Mouse (Mus musculus): ENCODE results near the gene Mgat3. TPM values are rescaled to one million over a fixed set of nuclear protein-coding genes. Genes with fewer than 3 reads are reported as not detected.
A peak's percentile ranks its signal among the peaks of the same experiment; 100 is the strongest.

Mgat3 gene
- total and polyA plus RNA-seq, 3 experiments, result 2.3 to 4.9 (median 3.5) TPM

DNA sequence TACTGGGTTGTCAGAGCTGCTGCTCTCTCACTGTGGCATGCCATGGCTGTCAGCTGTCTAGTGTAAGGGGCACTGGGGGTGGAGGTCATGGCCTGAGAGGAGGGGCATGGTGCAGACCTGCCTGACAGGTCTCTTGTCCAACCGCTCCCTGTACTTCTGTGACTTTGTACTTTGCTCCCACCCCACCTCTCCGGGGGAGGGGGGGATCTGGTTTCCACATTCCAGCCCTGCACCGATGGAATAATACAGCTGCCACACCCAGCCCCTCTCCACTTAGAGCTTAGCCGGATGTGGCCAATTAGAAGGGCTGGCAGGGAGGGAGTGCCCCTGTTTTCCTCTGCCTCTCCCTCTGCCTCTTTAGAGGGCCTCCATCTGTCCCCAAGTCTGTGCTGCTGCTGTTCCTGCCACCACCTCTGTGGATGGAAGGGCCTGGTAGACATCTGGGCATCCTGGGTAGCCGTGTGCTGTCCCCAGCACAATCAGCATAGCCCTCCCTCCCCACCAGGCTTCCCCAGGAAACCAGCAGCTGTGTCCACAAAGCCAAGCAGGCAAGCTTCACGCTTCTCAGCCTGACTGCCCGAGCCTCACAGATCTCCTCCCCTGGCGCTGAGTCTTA, 14.1 kb upstream of the Mgat3 start:
- Histone ChIP-seq H3K9ac (ENCODE audit: low read depth, low read length) (no peak overlapping the region), H3K36me3 (ENCODE audit: control insufficient read depth, insufficient read depth, low read length) (no peaks in the 10 kb centered on the region; the same call in 1 of the 2 replicates)

DNA sequence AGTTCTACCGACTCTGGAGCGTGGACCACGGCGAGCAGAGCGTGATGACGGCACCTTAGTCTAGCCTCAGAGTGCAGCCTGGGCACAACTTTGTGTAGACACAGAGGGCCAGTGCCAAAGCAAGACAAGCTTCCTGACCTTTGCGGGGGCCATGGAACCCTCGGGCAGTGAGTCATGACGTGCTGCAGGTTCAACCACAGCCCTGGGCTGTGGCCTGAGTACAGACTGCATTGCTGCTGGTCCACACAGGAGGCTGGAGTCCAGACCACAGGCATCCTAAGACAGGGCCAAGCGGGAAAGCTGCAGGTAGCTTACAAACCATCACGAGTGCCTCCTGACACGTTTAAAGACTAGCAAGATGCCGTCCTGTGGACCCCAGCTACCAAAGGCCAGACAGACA, 13.3 kb upstream of the Mgat3 start:
- no peak overlapping the region for H3K9ac ChIP-seq (ENCODE audit: low read depth, low read length)
- no peaks in the 10 kb centered on the region for H3K79me2 ChIP-seq (replicated peaks; ENCODE audit: control insufficient read depth, insufficient read depth, low read length)
- no peak overlapping the region for H3K27ac ChIP-seq
- 86% methylated on average over 13 of the region's 13 CpGs for WGBS
- TF ChIP-seq POLR2A (IDR thresholded peaks at IDR 0.05; ENCODE audit: insufficient read depth, low read depth, low read length), result no peak
- TF ChIP-seq CTCF (IDR thresholded peaks at IDR 0.05), result no peak
- TF ChIP-seq EP300 (IDR thresholded peaks at IDR 0.05; ENCODE audit: insufficient read depth, low read depth, low read length), result no peak
- 0 out of 2 replicates have a peak, but pooled peaks cover 2% of the 10 kb centered on the region for H3K4me1 ChIP-seq (ENCODE audit: control insufficient read depth, insufficient read depth, low read length)
- DNase-seq, result no peak
- intact Hi-C loops (cut with DNase I), result no loop called here
- no peak overlapping the region for H3K4me3 ChIP-seq
- H3K36me3 ChIP-seq (ENCODE audit: control insufficient read depth, insufficient read depth, low read length), result no peaks in the 10 kb centered on the region; the same call in 1 of the 2 replicates
- no peaks in the 10 kb centered on the region for H3K27me3 ChIP-seq (ENCODE audit: control insufficient read depth, insufficient read depth, low read length)

More for the DNA sequence above, 14.1 kb upstream of the Mgat3 start:
- Histone ChIP-seq H3K27ac (peak overlapping the region; percentile 36), H3K79me2 (replicated peaks; ENCODE audit: control insufficient read depth, insufficient read depth, low read length) (no peaks in the 10 kb centered on the region), H3K4me3 (no peak overlapping the region), H3K4me1 (ENCODE audit: control insufficient read depth, insufficient read depth, low read length) (0 out of 2 replicates have a peak, but pooled peaks cover 2% of the 10 kb centered on the region), H3K27me3 (ENCODE audit: control insufficient read depth, insufficient read depth, low read length) (no peaks in the 10 kb centered on the region)
- WGBS, result 29% methylated on average over 8 of the region's 8 CpGs
- TF ChIP-seq CTCF (IDR thresholded peaks at IDR 0.05) (no peak), EP300 (IDR thresholded peaks at IDR 0.05; ENCODE audit: insufficient read depth, low read depth, low read length) (no peak), POLR2A (IDR thresholded peaks at IDR 0.05; ENCODE audit: insufficient read depth, low read depth, low read length) (no peak)
- intact Hi-C loops (cut with DNase I), result no loop called here
- no peak for DNase-seq

DNA sequence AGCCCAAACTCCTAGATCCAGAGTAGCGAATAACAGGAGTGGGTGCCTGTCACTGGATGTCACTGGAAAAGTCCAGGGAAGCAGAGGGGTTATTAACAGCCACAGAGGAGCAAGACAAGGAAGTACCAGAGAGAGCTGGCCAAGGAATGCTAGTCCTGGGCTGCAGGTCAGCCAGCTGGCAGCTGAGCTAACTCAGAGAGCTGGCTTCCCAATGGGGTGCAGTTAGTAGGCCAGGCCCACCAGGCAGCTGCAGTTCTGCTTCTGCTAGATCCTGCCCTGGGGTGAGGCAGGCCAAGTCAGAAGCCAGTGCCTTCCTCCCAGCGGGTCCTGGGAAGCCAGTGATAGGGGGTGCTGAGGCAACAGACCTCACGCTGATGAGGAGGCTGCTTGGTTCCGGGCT, 12.8 kb upstream of the Mgat3 start:
- peak; percentile 45 to 67 for DNase-seq
- no peaks in the 10 kb centered on the region for H3K79me2 ChIP-seq (replicated peaks; ENCODE audit: control insufficient read depth, insufficient read depth, low read length)
- TF ChIP-seq EP300 (IDR thresholded peaks at IDR 0.05; ENCODE audit: insufficient read depth, low read depth, low read length) (no peak), CTCF (IDR thresholded peaks at IDR 0.05) (no peak), POLR2A (IDR thresholded peaks at IDR 0.05; ENCODE audit: insufficient read depth, low read depth, low read length) (no peak)
- H3K27me3 ChIP-seq (ENCODE audit: control insufficient read depth, insufficient read depth, low read length), result no peaks in the 10 kb centered on the region
- H3K4me3 ChIP-seq, result no peak overlapping the region
- H3K9ac ChIP-seq (ENCODE audit: low read depth, low read length), result no peak overlapping the region
- intact Hi-C loops (cut with DNase I), result no loop called here
- H3K27ac ChIP-seq, result no peak overlapping the region; the same call in 1 of the 2 replicates
- 71% methylated on average over 4 of the region's 4 CpGs for WGBS
- H3K36me3 ChIP-seq (ENCODE audit: control insufficient read depth, insufficient read depth, low read length), result no peaks in the 10 kb centered on the region; the same call in 1 of the 2 replicates
- 0 out of 2 replicates have a peak, but pooled peaks cover 2% of the 10 kb centered on the region for H3K4me1 ChIP-seq (ENCODE audit: control insufficient read depth, insufficient read depth, low read length)

DNA sequence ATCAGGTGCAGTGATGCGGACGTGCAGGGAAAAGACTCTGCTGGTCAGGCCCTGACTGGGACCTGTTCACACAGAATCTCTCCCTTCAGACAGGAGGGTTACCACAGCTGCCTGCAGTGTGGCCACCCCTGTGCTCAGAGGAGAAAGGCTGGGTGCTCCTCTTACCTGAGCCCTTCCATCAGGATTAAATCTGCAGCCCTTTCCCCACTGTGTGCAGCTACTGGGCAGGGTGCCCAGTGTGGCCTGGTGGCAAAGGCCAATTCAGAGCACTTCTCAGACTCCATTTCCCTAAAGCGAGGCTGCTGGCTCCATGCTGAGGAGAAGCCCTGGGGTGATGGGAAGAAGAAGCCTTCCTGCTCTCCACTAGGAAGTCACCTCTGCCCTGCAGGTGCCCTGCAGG, 12.3 kb upstream of the Mgat3 start:
- no peak overlapping the region for H3K4me3 ChIP-seq
- no peak overlapping the region; the same call in 1 of the 2 replicates for H3K27ac ChIP-seq
- H3K4me1 ChIP-seq (ENCODE audit: control insufficient read depth, insufficient read depth, low read length), result 0 out of 2 replicates have a peak, but pooled peaks cover 2% of the 10 kb centered on the region
- WGBS, result 92% methylated on average over 3 of the region's 3 CpGs
- H3K79me2 ChIP-seq (replicated peaks; ENCODE audit: control insufficient read depth, insufficient read depth, low read length), result no peaks in the 10 kb centered on the region
- H3K36me3 ChIP-seq (ENCODE audit: control insufficient read depth, insufficient read depth, low read length), result no peaks in the 10 kb centered on the region; the same call in 1 of the 2 replicates
- intact Hi-C loops (cut with DNase I), result no loop called here
- H3K9ac ChIP-seq (ENCODE audit: low read depth, low read length), result no peak overlapping the region
- DNase-seq, result no peak
- TF ChIP-seq CTCF (IDR thresholded peaks at IDR 0.05) (no peak), EP300 (IDR thresholded peaks at IDR 0.05; ENCODE audit: insufficient read depth, low read depth, low read length) (no peak), POLR2A (IDR thresholded peaks at IDR 0.05; ENCODE audit: insufficient read depth, low read depth, low read length) (no peak)
- no peaks in the 10 kb centered on the region for H3K27me3 ChIP-seq (ENCODE audit: control insufficient read depth, insufficient read depth, low read length)

DNA sequence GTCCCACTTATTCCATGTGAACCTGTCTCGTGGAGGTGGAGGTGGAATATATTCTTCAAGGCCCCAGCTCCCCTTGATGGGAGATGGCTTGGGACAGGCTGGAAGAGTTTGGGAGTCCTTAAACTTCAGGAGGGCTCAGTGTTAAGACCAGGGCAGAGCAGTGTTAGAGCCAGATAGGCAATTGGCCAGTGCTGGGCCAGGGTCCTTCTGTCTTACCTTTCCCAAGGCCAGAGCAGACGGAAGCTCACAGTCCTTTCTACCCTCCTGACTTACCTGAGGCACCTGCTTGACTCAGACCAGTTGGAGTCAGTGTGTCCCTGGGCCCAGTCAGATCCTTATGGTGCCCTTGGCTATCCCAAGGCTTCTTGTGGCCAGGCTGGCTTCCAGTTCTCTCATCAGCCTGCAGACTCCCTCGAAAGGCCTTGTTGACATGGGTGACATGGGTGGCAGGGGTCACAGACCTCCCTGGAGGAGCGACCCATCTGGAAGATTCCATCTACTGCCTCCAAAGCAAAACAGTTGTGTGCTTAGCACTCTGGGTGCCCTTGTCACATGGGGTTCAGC, 11.0 kb upstream of the Mgat3 start:
- Histone ChIP-seq H3K27me3 (ENCODE audit: control insufficient read depth, insufficient read depth, low read length) (no peaks in the 10 kb centered on the region), H3K9ac (ENCODE audit: low read depth, low read length) (no peak overlapping the region), H3K4me3 (no peak overlapping the region), H3K27ac (no peak overlapping the region), H3K79me2 (replicated peaks; ENCODE audit: control insufficient read depth, insufficient read depth, low read length) (no peaks in the 10 kb centered on the region), H3K4me1 (ENCODE audit: control insufficient read depth, insufficient read depth, low read length) (0 out of 2 replicates have a peak, but pooled peaks cover 2% of the 10 kb centered on the region), H3K36me3 (ENCODE audit: control insufficient read depth, insufficient read depth, low read length) (no peaks in the 10 kb centered on the region; the same call in 1 of the 2 replicates)
- intact Hi-C loops (cut with DNase I), result no loop called here
- TF ChIP-seq CTCF (IDR thresholded peaks at IDR 0.05), result no peak
- no peak for TF ChIP-seq POLR2A (IDR thresholded peaks at IDR 0.05; ENCODE audit: insufficient read depth, low read depth, low read length)
- no peak for TF ChIP-seq EP300 (IDR thresholded peaks at IDR 0.05; ENCODE audit: insufficient read depth, low read depth, low read length)
- WGBS, result 87% methylated on average over 4 of the region's 4 CpGs
- DNase-seq, result no peak

DNA sequence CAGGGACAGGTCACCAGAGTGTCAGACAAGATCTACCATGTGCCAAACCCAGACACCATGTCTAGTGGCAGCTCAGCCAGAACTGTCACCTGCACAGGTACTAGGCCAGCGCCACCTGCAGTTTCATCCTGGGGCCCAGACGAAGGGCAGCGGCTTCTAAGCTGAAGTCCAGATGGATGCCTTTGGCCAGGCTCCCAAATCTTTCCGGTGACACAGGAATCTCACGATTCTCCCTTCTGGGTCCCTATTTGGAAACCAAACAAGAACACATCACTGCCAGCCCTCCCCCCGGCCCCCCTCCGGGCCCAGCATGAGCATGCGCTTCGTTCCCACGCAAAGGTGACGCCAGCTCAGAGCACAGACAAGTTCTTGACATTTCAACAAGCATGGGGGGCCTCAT, 10.2 kb upstream of the Mgat3 start:
- no peak overlapping the region for H3K4me3 ChIP-seq
- DNase-seq, result no peak
- no peaks in the 10 kb centered on the region for H3K27me3 ChIP-seq (ENCODE audit: control insufficient read depth, insufficient read depth, low read length)
- H3K27ac ChIP-seq, result no peak overlapping the region
- intact Hi-C loops (cut with DNase I), result no loop called here
- H3K4me1 ChIP-seq (ENCODE audit: control insufficient read depth, insufficient read depth, low read length), result 0 out of 2 replicates have a peak, but pooled peaks cover 2% of the 10 kb centered on the region
- H3K79me2 ChIP-seq (replicated peaks; ENCODE audit: control insufficient read depth, insufficient read depth, low read length), result no peaks in the 10 kb centered on the region
- TF ChIP-seq POLR2A (IDR thresholded peaks at IDR 0.05; ENCODE audit: insufficient read depth, low read depth, low read length) (no peak), CTCF (IDR thresholded peaks at IDR 0.05) (no peak), EP300 (IDR thresholded peaks at IDR 0.05; ENCODE audit: insufficient read depth, low read depth, low read length) (no peak)
- no peak overlapping the region for H3K9ac ChIP-seq (ENCODE audit: low read depth, low read length)
- H3K36me3 ChIP-seq (ENCODE audit: control insufficient read depth, insufficient read depth, low read length), result no peaks in the 10 kb centered on the region; the same call in 1 of the 2 replicates
- WGBS, result 49% methylated on average over 11 of the region's 11 CpGs
